Mouse (Mus musculus): ENCODE measurements around the gene Nr1d1.

Gene Nr1d1

DNA sequence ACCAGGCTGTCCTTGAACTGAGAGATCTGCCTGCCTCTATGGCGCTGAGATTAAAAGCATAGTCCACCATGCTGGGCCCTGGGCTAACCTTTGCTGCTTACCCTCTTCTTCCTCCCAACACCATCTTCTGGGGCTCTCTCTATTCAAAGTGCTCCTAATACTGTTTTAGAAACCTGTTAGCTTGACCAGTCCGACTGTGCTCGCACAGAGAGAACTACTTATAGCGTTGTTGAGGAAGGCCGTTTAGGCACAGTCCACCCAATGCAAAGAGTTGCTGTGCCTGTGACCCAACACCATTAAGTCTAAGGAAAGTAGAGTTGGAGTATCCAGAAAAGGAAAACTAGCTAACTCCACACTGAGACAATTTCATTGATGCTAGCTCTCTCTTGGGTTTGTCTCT is 13.0 kb upstream of the Nr1d1 start:
- DNase-seq (ENCODE audit: low spot score in 2 of 2) = no peak

DNA sequence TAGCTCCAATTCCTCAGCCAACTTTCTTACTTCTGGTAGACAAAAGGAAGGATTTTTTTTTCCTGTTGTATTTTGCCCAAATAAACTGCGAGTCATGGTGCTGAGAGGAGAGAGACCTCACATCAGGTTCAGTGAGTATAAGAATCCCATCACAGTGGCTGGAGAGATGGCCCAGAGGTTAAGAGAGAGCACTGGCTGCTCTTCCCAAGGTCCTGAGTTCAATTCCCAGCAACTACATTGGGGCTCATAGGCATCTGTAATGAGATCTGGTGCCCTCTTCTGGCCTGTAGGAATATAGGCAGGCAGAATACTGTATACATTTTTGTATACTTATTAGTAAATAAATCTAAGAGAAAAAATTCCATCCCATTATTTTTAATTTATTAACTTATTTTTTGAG is 12.6 kb upstream of the Nr1d1 start:
- no peak for DNase-seq (ENCODE audit: low spot score in 2 of 2)

DNA sequence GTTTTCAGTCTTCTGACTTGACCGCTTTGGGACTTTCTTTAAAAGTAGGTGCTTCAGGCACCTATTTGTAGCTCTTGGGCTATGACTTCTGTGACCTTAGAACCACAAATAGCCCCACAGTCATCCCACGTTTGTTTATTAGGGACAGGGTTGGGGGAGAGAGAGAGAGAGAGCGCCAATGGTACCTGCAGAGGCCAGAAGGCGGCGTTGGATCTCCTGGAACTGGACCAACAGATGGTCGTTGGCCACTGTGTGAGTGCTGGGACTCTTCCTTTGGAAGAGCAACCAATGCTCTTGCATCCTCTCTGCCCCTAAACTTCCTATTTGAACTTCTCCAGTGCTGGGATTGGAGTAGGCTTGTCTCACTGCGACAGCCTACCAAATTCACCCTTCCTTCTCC is 12.1 kb upstream of the Nr1d1 start:
- DNase-seq (ENCODE audit: low spot score in 2 of 2) = no peak

DNA sequence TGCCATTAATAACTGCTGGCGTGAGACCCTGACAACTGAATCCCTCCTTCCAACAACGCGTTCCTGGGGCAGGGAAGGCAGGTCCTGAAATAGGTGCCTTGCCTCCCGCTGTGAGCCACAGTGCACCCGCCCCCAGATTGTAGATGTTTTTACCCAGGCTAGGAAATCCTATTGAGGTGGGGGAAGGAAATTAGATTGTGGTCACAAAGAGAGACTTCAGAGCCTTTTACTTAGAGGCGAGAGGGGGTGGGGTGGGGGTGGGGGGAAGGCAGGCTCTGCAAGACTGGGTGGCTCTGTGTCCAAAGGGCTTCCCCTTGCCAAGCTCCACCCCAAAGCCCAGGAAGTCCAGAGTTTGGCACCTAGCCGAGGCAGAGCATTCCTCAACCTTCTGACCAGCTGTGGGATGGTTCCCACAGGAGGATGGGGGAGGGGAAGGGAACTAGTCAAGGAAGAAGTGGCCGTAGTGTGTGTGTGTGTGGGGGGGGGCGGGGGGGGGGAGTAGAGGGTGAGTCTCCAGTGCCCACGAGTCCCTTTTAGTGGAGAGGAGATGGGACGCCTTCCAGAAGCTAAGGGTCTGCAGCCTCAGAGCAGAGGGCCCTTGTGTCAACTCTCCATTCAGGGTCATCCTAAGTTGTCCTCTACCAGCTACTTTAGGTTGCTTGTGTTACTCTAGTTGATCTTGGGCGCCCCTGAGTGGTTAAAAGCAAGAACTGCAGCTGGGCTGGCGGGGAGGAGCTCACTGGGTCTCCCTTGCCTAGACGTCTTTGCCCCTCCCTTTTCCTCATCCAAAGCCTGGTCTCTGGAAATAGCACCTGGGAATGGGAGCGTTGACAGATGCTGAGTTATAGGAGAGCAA is 11.5 kb upstream of the Nr1d1 start:
- peak; percentile 92 to 97 for DNase-seq (ENCODE audit: low spot score in 2 of 2)

- peak; percentile 47 to 78 for DNase-seq (ENCODE audit: low spot score in 2 of 2)
These were observed 10.7 kb upstream of the Nr1d1 start for GRCm38 (mm10) chr11:98785772-98786281.

DNA sequence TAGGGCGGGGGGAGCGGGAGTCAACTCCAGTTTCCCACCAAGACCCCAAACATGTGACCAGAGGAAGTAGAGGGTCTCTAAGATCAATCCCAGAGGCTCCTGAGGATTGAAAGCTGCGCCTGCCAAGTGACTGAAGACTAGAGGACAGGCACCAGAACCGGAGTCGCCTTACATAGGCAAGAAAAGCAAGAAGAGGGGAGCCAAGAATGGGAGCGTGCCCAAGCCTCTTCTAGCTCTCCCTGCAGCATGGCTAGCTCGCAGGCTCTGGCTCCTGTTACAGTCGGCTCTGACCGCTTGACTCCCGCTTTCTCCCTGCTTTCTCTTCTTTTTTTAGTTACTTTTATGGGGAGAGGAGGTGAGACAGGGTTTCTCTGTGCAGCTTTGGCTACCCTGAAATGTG is 10.1 kb upstream of the Nr1d1 start:
- DNase-seq (ENCODE audit: low spot score in 2 of 2) = no peak

DNA sequence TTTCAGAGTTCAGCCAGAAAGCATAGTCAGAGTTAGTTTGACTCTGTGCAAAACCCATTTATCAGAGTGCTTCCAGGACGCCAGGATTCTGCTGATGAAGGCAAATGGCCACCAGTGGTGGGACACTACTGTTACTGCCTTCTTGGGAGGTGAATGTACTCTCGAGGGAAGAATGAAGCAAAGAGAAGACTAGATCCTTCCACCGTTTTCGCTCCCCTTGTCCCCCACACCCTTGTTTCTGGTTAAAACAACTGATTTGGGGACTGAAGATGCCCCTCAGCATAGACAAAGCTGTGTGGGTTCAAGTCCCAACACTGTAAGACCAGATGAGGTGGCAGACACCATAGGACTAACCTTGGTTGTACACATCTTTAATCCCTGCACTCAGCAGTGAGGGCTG is 9.0 kb upstream of the Nr1d1 start:
- no peak for DNase-seq (ENCODE audit: low spot score in 2 of 2)

DNA sequence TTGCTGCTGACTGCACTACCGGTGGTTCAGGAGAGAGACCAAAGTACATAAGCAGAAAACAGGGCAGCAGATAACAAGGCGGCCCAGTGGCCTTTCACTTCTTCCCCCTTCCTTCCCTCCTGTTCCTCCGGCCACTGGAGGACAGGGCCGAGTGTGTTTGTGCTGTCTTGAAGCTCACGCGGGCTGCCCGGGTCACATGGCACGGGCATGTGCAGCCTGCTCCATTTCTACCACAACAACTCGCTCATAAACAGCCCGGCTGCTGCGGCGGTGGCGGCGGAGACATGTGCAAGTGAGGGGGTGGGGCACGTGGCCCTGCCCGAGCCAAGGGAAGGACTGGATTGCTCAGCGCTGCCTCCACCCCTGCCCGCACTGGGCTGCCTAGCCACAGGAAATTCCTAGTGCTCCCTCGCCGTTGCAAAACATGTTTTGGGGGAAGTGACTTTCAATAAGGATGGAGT is 8.1 kb upstream of the Nr1d1 start:
- peak; percentile 92 to 99 for DNase-seq (ENCODE audit: low spot score in 2 of 2)

DNA sequence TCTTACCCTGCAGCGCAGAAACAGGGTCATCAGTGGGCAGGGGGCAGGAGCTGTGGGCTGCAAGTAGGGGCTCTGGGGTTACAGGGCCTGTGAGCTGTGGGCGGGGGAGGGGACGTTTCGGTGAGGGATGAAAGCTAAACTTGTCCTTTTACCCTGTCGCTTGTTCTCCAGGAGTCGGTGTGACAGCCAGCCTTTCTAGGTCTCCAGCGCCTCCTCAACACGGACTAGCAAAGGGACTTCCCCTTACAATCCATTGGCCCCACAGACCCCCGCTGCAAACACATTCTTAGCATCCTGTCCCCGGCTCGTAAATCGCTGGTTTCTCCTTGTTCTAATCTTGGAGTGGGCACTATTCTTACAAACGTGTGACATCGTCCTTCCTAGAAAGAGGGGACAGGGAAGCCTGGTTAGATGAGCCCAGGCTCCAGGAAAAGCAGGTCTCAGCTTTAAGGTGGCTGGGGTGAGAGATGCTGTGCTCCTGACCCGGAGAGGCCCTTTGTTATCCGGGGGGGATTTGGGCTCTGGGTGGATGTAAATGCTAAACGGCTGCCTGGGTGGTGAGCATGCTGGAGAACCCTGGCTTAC is 7.6 kb upstream of the Nr1d1 start:
- DNase-seq (ENCODE audit: low spot score in 2 of 2) = no peak

- DNase-seq (ENCODE audit: low spot score in 2 of 2) = peak in 1 of 2 experiments; percentile 56
These were observed 6.8 kb upstream of the Nr1d1 start for GRCm38 (mm10) chr11:98781851-98782512.

GRCm38 (mm10) chr11:98777888-98778287 is 2.8 kb upstream of the Nr1d1 start:
- DNase-seq (ENCODE audit: low spot score in 2 of 2) = no peak

DNA sequence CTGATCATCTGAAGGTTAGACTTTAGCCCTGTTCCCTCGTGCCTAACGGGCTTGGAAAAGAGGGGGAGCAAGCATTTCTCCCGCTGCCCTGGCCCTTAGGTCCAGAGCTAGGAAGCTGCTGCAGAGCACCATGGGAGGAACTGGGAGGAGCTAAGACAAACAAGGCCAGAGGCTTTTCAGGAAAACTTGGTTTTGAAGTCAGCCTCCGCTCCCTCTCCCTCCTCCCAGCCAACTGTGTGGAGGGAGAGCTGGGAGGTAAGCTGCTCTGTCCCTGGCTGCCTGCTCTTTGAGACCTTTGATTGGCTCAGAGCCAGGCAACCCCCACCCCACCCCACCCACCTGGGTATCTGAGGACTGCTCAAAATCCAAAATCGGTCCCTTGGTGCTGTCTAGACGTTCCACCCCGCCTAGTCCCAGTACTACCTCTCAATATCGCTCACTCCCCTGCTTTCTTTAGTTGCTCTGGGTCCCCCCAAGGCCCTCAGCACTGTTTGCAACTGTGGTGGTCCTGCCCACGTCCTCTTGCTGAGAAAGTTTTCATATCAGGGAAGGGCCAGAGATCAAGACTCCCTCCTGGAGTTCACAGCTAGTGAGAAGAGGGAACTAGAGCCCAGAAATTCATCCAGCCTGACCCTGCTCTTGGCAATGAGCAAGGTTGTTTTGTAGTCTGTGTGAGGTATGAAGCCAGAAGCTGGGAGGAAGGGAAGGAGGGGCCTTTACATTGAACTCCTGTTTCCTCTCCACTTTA is 1.9 kb upstream of the Nr1d1 start:
- DNase-seq (ENCODE audit: low spot score in 2 of 2) = peak; percentile 41 to 65

GRCm38 (mm10) chr11:98776052-98776764 is 1.1 kb upstream of the Nr1d1 start:
- DNase-seq (ENCODE audit: low spot score in 2 of 2) = no peak

GRCm38 (mm10) chr11:98775348-98776051 is 367 bp upstream of the Nr1d1 start:
- peak; percentile 99 to 100 for DNase-seq (ENCODE audit: low spot score in 2 of 2)

- DNase-seq (ENCODE audit: low spot score in 2 of 2) = peak; percentile 100
These were observed 1.4 kb downstream of the Nr1d1 start for GRCm38 (mm10) chr11:98773635-98774295.

DNA sequence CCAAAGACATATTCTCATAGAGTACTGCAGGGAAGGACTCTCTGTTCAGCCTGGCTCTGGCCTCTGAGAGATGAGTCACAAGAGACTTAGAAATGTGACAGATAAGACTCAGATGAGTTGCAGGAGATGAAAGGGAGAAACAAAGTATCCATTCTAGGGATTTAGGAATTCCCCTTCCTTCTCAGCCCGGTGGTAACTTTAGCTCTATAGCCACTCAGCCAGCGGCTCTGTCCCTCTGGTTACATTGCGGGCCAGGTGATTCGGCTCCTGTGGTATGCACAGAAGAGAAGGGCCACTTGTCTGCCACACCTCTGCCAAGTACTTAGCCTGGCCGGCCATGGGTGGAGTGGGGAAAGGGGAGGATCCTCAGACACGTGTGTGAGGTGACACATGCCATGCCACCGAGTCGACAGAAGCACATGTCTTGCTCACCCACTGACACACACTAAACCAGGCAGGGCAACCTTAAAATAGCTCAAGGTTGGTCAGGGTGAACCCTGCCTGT is 2.4 kb downstream of the Nr1d1 start:
- peak; percentile 68 to 81 for DNase-seq (ENCODE audit: low spot score in 2 of 2)

DNA sequence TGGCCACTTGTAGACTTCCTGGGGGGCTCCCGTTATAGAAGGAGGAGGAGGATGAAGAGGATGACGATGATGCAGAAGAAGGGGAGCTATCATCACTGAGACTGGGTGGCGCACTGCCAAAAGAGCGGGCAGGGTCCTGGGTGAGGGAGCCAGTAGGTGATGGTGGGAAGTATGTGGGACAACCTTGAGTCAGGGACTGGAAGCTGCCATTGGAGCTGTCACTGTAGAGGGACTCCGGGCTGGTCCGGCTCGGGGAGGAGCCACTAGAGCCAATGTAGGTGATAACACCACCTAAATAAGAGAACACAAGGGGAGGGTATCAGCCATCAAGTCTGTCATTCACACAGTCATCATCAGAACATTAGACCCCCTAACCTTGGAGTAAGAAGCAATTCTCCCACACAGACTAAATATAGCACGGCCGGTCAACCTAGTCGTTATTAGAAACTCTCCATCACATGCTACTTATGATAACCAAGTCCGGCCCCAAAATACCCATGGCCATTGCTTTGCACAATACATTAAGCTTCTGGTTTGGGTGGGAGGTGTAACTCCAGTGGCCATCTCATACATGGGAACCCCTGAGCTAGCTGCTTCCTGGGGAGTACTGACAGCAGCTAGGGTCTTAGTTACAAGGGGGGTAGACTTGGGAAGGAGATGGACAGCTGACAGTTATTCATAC is 3.1 kb downstream of the Nr1d1 start:
- DNase-seq (ENCODE audit: low spot score in 2 of 2) = no peak

DNA sequence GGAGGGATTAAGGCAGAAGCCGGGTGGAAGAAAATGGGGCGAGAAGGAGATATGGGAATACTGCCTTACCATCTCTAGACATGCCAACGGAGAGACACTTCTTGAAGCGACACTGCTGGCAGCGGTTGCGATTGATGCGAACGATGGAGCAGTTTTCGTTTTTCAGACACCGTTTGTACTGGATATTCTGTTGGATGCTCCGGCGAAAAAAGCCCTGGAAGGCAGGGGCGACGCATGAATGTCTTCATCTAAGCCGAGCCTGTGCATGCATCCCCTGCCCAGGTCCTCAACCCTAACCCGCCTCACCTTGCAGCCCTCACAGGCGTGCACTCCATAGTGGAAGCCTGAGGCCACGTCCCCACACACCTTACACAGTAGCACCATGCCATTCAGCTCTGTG is 4.0 kb downstream of the Nr1d1 start:
- no peak for DNase-seq (ENCODE audit: low spot score in 2 of 2)

Data from urinary bladder, postnatal 36 days (tissue).